Mouse (Mus musculus) midbrain, embryonic 14.5 days (tissue): ENCODE measurements around the gene Cdh13. TPM values are rescaled to one million over a fixed set of nuclear protein-coding genes. Genes with fewer than 3 reads are reported as not detected.

Experiments
- ATAC-seq: fragments of 200-750 bp; cut with Nextera tagmentation; 2 replicates; pipeline ENCODE4 v1.8.0; 2017; ENCODE audit warnings: moderate number of reproducible peaks, moderate library complexity; ENCODE audit not compliant: low FRiP score, low TSS enrichment
- DNase-seq: peaks from one replicate; pipeline ENCODE4 v3.0.0-alpha.2; 2015
- H3K27ac ChIP-seq: fragments of 300-500 bp; sonication (generic); replicated peaks from 2 replicates; pipeline ENCODE4 v1.5.1; 2014; ENCODE audit warnings: mild to moderate bottlenecking, low read depth, low read length, moderate library complexity
- H3K27me3 ChIP-seq: fragments of 300-500 bp; sonication (generic); 2 replicates; pipeline ENCODE4 v1.6.1; 2014; ENCODE audit warnings: low read length, control low read depth, mixed read lengths; ENCODE audit not compliant: control insufficient read depth, insufficient read depth
- H3K36me3 ChIP-seq: fragments of 300-500 bp; sonication (generic); 2 replicates; pipeline ENCODE4 v1.6.1; 2014; ENCODE audit warnings: low read length, control low read depth; ENCODE audit not compliant: control insufficient read depth, insufficient read depth
- H3K4me1 ChIP-seq: fragments of 300-500 bp; sonication (generic); 2 replicates; pipeline ENCODE4 v1.6.1; 2014; ENCODE audit warnings: mild to moderate bottlenecking, antibody characterized with exemption, low read length, control low read depth; ENCODE audit not compliant: control insufficient read depth, insufficient read depth
- H3K4me2 ChIP-seq: fragments of 300-500 bp; sonication (generic); 2 replicates; pipeline ENCODE4 v1.6.1; 2014; ENCODE audit warnings: mild to moderate bottlenecking, low read length, moderate library complexity
- H3K4me3 ChIP-seq: fragments of 300-500 bp; sonication (generic); replicated peaks from 2 replicates; pipeline ENCODE4 v1.5.1; 2014; ENCODE audit warnings: low read depth, low read length
- H3K9ac ChIP-seq: fragments of 300-500 bp; sonication (generic); replicated peaks from 2 replicates; pipeline ENCODE4 v1.6.1; 2014; ENCODE audit warnings: mild to moderate bottlenecking, low read length, moderate library complexity
- H3K9me3 ChIP-seq: fragments of 300-500 bp; sonication (generic); 2 replicates; pipeline ENCODE4 v1.6.1; 2016; ENCODE audit warnings: low read length, control low read depth, mixed read lengths; ENCODE audit not compliant: control insufficient read depth
- WGBS: fragments of 180-500 bp; shearing (Covaris S2); extraction: QIAGEN DNeasy Blood & Tissue Kit; methylation state at CpG from one replicate; pipeline ENCODE4 v1.1.7; 2014; 5-methylcytosine and 5-hydroxymethylcytosine counted together
- polyA plus RNA-seq: library from polyadenylated mRNA; unstranded; fragments of >200 nt; fragmentation: Nextera tagmentation; extraction: Ambion mirVana; gene quantifications from 2 replicates; pipeline ENCODE4 v1.2.1, GENCODE M21; 2014

The Cdh13 gene
- polyA plus RNA-seq, 1 experiment from 2014 or later: 143 TPM

DNA sequence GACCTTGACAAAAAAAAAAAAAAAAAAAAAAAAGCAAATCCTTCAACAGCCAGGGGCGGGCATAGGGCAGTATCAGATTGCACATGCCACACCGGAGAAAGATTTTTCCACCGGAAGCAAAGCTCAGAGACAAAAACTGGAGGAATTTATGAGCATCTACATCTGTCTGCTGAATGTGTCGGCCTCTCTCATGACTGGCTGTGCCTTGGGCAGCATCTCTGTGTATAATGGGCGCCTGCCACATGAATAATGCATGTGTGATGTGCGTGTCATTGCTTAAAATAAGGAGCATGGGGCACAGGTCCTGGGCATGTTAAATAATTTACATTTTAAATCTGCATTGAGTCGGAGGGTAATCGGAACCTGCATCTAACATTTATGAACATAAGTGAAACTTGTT lies 876.3 kb downstream of the Cdh13 start:
- Histone ChIP-seq H3K4me3 (no peak overlapping the region), H3K4me1 (peaks cover 13% of the 10 kb centered on the region; the same call in 1 of the 2 replicates), H3K27ac (peak overlapping the region; percentile 52; the same call in 1 of the 2 replicates), H3K36me3 (no peaks in the 10 kb centered on the region), H3K9ac (no peak overlapping the region), H3K27me3 (no peaks in the 10 kb centered on the region), H3K9me3 (no peaks in the 10 kb centered on the region), H3K4me2 (no peak overlapping the region)
- 10% methylated on average over 8 of the region's 8 CpGs for WGBS
- ATAC-seq (peak; percentile 60; the same call in 1 of the 2 replicates), DNase-seq (peak; percentile 77)

DNA sequence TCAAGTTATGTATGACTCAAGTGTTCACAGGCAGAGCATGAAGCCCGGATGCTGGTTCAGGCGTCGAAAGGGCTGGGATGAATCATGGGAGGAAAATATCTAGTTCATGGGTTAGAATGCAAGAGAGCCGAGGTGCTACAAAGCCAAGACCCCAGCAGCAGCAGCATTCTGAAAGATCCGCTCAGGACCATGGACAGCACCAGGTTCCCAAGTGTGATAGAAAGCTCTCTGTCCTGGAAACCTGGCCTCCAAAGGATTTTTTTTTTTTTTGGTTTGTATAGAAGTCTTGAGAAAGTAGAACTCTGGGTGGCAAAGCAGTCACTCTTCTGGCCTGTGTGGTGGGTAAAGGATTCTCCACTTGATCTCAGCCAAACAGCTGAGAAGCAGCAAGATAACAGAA lies 880.5 kb downstream of the Cdh13 start:
- H3K27me3 ChIP-seq: no peaks in the 10 kb centered on the region
- H3K9ac ChIP-seq: no peak overlapping the region
- no peak overlapping the region for H3K27ac ChIP-seq
- no peak overlapping the region for H3K4me3 ChIP-seq
- H3K4me1 ChIP-seq: no peaks in the 10 kb centered on the region
- peak; percentile 39 for DNase-seq
- no peaks in the 10 kb centered on the region for H3K36me3 ChIP-seq
- no peaks in the 10 kb centered on the region for H3K9me3 ChIP-seq
- no peak overlapping the region for H3K4me2 ChIP-seq
- WGBS: 65% methylated on average over 5 of the region's 5 CpGs
- no peak for ATAC-seq

DNA sequence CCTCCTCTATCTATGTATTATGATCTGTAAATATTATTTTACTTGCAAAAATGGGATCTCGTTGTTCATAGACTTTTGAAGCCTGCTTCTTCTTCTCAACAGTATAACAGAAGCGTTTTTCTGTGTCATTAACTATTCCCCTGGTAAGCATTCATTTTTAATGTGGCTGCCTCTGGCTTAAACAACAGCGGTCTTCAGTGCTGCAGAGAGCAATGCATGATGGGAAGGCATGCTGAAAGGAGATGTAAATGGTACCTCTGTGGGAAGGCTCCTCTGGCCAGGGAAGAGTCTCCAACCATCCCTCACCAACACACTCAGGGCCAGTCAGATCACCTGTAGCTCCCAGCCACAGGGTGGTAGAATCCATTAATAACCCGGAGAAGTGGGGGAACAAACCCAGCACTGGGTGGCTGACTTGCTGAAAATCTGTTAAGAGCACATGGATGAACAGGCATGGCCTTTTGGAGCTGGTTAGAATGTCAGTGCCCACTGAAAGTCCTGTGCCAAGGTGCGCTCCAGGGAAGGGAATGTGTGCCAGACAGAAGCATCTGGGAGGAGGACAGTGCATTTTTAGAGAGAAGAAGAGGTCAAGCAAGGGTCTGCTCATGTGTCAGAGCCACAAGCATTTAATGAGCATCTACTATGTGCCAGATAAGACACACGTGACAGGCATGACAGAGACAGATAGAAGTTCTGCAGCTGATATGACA lies 893.8 kb downstream of the Cdh13 start:
- Histone ChIP-seq H3K9ac (no peak overlapping the region), H3K27ac (peak overlapping the region; percentile 55; the same call in 1 of the 2 replicates)
- DNase-seq: peak; percentile 63

DNA sequence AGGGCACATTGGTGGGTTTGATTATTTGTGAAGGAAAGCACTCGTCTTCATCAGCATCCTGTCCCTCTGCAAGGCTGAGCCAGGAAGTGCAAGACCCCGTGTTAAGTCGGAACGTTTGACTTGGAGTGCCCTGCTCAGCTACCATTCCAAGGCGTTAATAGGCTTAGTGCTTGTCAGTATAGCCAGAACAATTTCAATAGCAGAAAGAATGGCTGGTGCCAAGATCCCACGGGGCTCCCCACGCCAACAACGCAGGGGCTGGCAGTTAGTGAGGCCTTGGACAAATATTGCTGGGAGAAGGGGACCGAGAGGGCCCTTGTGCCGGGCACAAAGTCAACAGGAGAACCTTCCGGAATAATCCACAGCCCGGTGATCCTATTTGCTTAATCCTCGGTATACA lies 897.1 kb downstream of the Cdh13 start:
- ATAC-seq (peak; percentile 55; the same call in 1 of the 2 replicates), DNase-seq (peak; percentile 73)
- Histone ChIP-seq H3K4me3 (no peak overlapping the region), H3K27ac (no peak overlapping the region), H3K36me3 (no peaks in the 10 kb centered on the region), H3K4me2 (no peak overlapping the region), H3K4me1 (0 out of 2 replicates have a peak, but pooled peaks cover 4% of the 10 kb centered on the region), H3K9ac (no peak overlapping the region), H3K27me3 (0 out of 2 replicates have a peak, but pooled peaks cover 3% of the 10 kb centered on the region), H3K9me3 (no peaks in the 10 kb centered on the region)
- WGBS: 12% methylated on average over 13 of the region's 13 CpGs

More for the DNA sequence above, 893.8 kb downstream of the Cdh13 start:
- no peaks in the 10 kb centered on the region for H3K9me3 ChIP-seq
- H3K36me3 ChIP-seq: no peaks in the 10 kb centered on the region
- H3K27me3 ChIP-seq: 0 out of 2 replicates have a peak, but pooled peaks cover 3% of the 10 kb centered on the region
- H3K4me3 ChIP-seq: no peak overlapping the region
- no peak overlapping the region for H3K4me2 ChIP-seq
- WGBS: 69% methylated on average over 6 of the region's 6 CpGs
- H3K4me1 ChIP-seq: 0 out of 2 replicates have a peak, but pooled peaks cover 4% of the 10 kb centered on the region
- no peak for ATAC-seq

DNA sequence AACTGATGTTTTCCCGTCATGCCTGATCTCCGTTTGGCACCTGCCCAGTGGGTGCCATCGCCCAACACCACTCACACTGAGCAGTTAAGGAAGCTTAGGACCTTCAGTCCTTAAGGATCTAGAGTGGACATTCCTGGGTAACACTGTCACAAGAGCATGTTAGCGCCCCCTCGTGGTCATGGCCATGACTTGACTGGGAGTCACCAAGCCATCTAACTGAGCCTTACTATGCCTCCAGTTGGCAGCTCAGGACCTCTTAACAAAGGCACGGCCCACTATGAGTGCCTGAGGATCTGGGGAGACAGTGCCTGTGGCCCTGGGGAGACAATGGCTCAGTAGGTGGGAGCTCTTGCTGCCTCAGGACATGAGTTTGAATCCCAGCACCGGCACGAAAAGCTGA lies 912.2 kb downstream of the Cdh13 start:
- Histone ChIP-seq H3K9ac (no peak overlapping the region), H3K36me3 (no peaks in the 10 kb centered on the region), H3K27me3 (no peaks in the 10 kb centered on the region), H3K4me3 (no peak overlapping the region), H3K27ac (no peak overlapping the region), H3K9me3 (no peaks in the 10 kb centered on the region), H3K4me1 (no peaks in the 10 kb centered on the region), H3K4me2 (no peak overlapping the region)
- ATAC-seq (no peak), DNase-seq (peak; percentile 49)
- 64% methylated on average over 8 of the region's 8 CpGs for WGBS

DNA sequence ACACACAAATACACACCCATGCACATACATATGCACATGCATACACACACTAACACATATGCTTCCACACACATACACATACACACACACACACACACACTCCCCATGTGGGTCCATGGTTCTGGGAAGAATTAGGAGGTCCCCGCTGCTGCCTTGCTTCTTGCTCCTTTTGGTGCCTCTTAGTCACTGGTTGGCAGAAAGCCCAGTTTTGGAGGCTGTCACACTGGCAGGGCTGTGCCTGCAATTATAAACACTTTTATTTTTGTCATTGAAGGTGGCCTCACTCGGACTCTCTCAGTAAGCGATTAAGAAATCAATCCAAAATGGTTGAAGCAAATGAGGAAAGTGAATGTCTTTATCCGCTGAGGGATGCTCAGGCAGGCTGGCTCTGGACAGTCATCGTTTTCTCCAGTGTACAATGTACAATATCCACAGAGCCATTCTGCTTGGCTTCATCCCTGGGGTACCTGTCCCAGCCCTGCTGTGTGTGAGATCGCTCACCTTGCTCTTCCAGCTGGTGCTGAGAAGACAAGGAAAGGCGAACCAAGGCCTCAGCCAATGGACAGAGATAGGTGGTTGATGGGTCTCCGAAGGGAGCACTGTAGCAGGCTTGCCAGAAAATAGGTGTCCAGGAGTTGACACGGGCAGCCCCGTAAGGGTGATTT lies 913.1 kb downstream of the Cdh13 start:
- Histone ChIP-seq H3K4me1 (no peaks in the 10 kb centered on the region), H3K27ac (no peak overlapping the region), H3K9ac (no peak overlapping the region), H3K4me3 (no peak overlapping the region), H3K36me3 (no peaks in the 10 kb centered on the region), H3K9me3 (no peaks in the 10 kb centered on the region), H3K27me3 (no peaks in the 10 kb centered on the region), H3K4me2 (no peak overlapping the region)
- ATAC-seq (no peak), DNase-seq (peak; percentile 67)
- 79% methylated on average over 10 of the region's 10 CpGs for WGBS

DNA sequence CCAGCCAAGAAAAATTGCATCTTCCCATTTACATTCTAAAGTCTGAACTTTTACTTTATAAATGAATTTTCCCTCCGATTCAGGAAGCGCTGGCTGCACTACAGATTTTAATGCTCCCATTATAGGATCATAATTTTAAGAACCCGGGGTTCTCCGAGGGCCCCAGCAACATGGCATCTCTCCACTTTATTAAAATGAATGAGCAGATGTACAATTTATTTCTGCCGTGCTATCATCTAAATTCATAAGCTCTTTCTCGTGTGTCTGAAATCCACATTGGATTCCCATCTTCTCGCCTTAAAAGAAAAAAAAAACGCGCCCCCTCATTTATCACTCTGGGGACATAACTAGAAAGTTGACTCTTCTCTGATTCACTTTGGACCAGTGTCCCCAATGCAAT lies 925.0 kb downstream of the Cdh13 start:
- no peak overlapping the region for H3K9ac ChIP-seq
- WGBS: 89% methylated on average over 9 of the region's 9 CpGs
- DNase-seq: no peak

DNA sequence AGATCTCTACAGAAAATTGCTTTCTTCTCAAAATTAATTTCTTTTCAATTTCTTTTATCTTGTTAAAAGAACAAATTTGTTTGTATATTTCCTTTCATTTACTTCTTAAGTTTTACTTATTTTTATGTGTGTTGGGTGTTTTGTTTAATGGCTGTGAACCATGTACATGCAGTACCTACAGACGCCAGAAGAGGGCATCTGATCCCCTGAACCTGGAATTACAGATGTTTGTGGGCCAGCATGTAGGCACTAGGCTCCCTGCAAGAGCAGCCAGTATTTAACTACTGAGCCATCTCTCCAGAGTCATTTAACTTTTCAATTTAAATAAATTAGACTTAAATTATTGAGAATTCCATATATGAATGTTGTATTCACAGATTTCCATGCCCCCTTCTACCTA lies 941.0 kb downstream of the Cdh13 start:
- Histone ChIP-seq H3K27me3 (no peaks in the 10 kb centered on the region), H3K4me3 (no peak overlapping the region), H3K4me2 (no peak overlapping the region), H3K4me1 (no peaks in the 10 kb centered on the region), H3K27ac (no peak overlapping the region), H3K36me3 (no peaks in the 10 kb centered on the region), H3K9ac (no peak overlapping the region), H3K9me3 (no peaks in the 10 kb centered on the region)
- 13% methylated on average over 1 of the region's 1 CpGs for WGBS
- ATAC-seq (no peak), DNase-seq (no peak)

More for the DNA sequence above, 925.0 kb downstream of the Cdh13 start:
- peaks cover 3% of the 10 kb centered on the region; the same call in 1 of the 2 replicates for H3K9me3 ChIP-seq
- no peak overlapping the region for H3K27ac ChIP-seq
- no peak overlapping the region for H3K4me3 ChIP-seq
- no peaks in the 10 kb centered on the region for H3K4me1 ChIP-seq
- H3K4me2 ChIP-seq: no peak overlapping the region
- H3K36me3 ChIP-seq: no peaks in the 10 kb centered on the region
- H3K27me3 ChIP-seq: no peaks in the 10 kb centered on the region
- no peak for ATAC-seq
